Mouse (Mus musculus): ENCODE results near the gene Mmrn1. TPM values are rescaled to one million over a fixed set of nuclear protein-coding genes. Genes with fewer than 3 reads are reported as not detected.
A peak's percentile ranks its signal among the peaks of the same experiment; 100 is the strongest.

Gene Mmrn1
- total RNA-seq, 1 experiment from 2014 or later: 1.6 TPM

DNA sequence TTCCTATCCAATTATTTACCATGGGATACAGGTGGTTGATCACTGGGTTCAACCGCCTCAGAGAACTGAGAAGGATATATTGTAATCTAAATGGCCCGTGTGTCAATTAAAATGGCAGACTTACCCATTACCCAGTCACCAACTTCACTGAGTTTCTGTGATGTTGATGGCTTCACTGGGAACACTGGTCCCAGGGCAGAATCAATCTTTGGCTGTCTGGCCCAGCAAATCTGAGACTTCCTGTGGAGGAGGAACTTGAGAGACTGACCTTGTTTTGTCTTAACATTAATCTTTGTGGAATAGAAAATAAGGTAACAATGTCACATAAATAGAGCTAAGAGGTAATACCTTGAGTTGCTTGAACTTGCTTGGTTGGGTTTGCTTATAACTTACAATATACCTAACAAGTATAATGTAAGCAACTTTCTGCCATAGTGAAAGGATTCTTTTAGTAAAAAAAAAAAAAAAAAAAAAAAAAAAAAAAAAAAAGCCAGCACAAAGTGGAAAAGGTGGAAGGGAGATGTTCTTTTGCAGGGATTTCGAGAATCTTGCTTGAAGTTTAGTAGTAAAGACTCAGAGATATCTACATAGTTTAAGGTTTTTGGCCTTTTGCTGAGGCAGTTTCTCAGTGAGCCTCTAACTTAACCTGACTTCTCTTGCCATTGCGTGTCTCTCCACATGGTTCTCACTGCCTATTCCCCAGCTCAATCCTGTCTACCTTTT is 68.8 kb downstream of the Mmrn1 start:
- DNase-seq: no peak

- no peak for DNase-seq
These were observed 69.3 kb downstream of the Mmrn1 start for GRCm38 (mm10) chr6:60994114-60994513.

GRCm38 (mm10) chr6:60994521-60994920 is 69.7 kb downstream of the Mmrn1 start:
- DNase-seq: no peak

DNA sequence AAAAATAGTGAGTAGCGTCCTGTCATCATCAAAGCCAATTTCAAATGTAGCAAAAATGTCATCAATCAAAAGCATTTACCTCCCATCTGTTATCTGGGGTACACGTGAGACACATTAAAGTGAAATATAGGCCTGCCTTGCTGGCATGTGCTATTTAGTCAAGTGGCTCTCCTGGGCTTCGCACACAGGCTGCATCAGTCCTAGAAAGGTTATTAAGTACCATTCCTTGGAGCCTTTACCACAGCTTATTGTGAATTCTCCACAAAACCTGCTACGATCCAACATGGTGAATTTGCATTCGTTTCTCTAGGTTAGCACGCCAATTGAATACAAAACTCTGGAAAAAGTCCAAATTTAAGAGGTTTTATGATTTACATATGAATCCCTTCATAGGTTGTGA is 70.8 kb downstream of the Mmrn1 start:
- no peak for DNase-seq

- no peak for DNase-seq
These were observed 71.6 kb downstream of the Mmrn1 start for GRCm38 (mm10) chr6:60996328-60996727.

- DNase-seq: no peak
These were observed 76.4 kb downstream of the Mmrn1 start for GRCm38 (mm10) chr6:61001003-61001790.

DNA sequence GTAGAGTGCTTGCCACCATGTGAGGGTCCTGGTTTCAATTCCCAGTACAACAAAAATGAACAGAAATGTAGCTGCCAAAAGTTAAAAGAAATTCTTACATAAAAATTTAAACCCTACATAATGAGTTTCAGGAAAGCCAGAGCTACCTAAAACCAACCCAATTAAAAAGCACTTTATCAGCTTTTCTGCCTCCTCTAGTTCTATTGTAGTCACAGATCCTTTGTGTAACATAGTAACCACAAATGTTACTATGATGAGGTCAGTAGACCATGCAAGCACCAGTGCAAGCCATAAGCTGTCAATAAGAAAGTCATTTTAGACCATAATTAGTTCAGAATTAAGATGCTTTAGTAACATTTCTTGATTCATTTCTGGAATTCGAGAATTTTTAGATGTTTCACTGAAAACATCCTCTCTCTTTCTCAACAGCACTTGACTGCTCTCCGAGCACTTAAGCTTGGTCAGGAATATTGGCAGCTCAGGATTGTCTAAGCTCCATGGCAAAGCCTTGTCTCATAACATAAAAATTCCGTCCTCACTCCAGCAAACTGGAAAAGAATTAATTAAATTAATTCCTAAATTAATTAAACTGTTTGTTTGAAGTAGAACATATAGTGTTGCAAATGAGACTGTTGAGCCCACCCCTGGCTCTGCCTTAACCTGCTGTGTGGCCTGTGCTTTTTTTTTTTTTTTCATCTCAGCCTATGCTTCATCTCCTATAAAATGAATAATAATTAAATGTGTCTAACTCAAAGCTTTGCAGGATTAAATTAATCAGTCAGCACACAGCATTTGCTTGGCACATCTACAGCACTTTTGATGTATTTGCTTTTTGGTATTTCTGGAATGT is 79.4 kb downstream of the Mmrn1 start:
- no peak for DNase-seq

DNA sequence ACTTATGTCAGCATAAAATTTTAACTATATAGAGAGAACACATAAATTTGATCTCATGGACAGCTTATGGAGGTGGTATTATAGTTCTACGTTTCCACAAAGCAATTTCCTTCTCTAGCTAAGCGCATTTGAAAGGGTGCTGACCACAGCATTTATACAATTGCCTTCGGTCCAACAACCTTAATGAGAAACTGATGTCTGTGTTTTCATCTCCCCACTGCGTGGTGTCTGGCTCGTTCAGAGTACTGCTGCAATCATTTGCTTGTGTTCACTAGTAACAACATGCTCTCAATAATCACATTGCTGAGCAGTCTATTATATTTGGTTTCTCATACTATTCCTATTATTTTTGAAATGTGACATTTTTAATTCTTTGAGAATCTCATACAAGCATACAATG is 89.0 kb downstream of the Mmrn1 start:
- DNase-seq: no peak

DNA sequence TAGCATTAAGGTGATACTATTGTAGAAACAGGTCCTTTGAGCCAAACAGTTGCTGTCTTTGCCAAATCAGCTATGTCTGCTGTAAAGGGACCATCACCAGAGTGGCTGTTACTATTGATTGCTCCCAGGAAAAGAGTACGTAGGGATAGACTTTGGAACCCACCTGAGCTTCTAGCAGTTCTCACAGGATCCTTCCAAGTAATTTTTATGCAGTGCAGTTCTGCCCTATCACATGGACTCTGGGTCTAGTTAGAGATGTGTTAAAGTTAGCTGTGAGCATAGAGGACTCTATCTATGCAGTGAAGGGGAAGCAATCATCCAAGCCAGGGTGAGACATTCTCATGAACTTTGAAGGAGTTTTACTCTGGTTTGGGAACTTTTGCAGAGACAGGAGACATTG is 94.9 kb downstream of the Mmrn1 start:
- no peak for DNase-seq

DNA sequence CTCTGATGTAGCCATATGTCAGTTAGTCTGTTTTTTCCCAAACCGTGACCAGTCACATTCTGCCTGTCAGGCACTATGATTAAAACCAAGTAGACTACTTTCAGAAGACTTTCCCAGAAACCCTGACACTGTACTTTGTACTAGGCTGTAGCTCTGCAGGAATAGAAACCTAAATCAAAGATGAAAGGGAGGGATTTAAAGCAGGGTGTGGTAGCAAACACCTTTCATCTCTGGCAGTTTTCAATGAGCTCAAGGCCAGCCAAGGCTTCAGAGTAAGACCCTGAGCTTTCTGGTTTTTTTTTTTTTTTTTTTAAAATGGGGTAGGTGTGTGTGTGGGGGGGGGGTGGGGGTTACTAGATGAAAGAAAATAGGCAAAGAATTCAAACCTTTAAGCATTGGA is 96.2 kb downstream of the Mmrn1 start:
- DNase-seq: peak; percentile 7

DNA sequence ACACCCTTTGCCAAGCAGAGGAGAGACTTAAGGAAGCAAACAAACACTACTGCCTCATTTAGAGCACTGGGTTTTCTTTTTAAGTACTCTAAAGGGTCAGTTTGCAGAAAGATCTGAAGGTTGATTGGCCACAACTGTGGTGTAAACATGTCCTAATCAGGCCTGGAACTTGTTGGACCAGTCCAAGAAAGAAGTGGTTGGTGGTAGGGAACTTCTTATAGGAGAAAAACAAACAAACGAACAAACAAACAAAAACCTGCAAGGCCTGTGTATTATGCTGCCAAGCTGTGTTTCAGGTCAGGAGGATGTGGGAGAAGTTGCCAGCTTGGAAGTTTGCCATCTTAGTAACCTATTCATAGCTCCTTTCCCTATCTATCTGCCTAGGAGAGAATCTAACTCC is 108.5 kb downstream of the Mmrn1 start:
- no peak for DNase-seq

Other genes with a start within 250 kb of the Mmrn1 start
- 31.4 and 46.0 TPM in 2 replicates for gene Snca, start 95.1 kb upstream of the Mmrn1 start, total RNA-seq (2021)